Mouse (Mus musculus) embryonic facial prominence, embryonic 15.5 days (tissue): Measurements from ENCODE around the gene Rpl26. TPM values are rescaled to one million over a fixed set of nuclear protein-coding genes. Genes with fewer than 3 reads are reported as not detected.
A peak's percentile ranks its signal among the peaks of the same experiment; 100 is the strongest.

Experiments
- ATAC-seq: fragments of 200-750 bp; cut with Nextera tagmentation; 2 replicates; pipeline ENCODE4 v1.8.0; 2017; ENCODE audit warnings: low read depth, moderate TSS enrichment; ENCODE audit not compliant: insufficient number of reproducible peaks, low FRiP score, low TSS enrichment
- H3K27ac ChIP-seq: fragments of 300-500 bp; sonication (generic); replicated peaks from 2 replicates; pipeline ENCODE4 v1.5.1; 2015; ENCODE audit warnings: mild to moderate bottlenecking, inconsistent platforms
- H3K27me3 ChIP-seq: fragments of 300-500 bp; sonication (generic); 2 replicates; pipeline ENCODE4 v1.6.1; 2015; ENCODE audit warnings: inconsistent platforms
- H3K36me3 ChIP-seq: fragments of 300-500 bp; sonication (generic); 2 replicates; pipeline ENCODE4 v1.6.1; 2015; ENCODE audit warnings: mild to moderate bottlenecking, inconsistent platforms
- H3K4me1 ChIP-seq: fragments of 300-500 bp; sonication (generic); 2 replicates; pipeline ENCODE4 v1.6.1; 2015; ENCODE audit warnings: inconsistent platforms
- H3K4me2 ChIP-seq: fragments of 300-500 bp; sonication (generic); replicated peaks from 2 replicates; pipeline ENCODE4 v1.6.1; 2015; ENCODE audit warnings: mild to moderate bottlenecking, inconsistent platforms
- H3K4me3 ChIP-seq: fragments of 300-500 bp; sonication (generic); replicated peaks from 2 replicates; pipeline ENCODE4 v1.5.1; 2015; ENCODE audit warnings: mild to moderate bottlenecking, inconsistent platforms
- H3K9ac ChIP-seq: fragments of 300-500 bp; sonication (generic); 2 replicates; pipeline ENCODE4 v1.6.1; 2015; ENCODE audit warnings: inconsistent platforms
- H3K9me3 ChIP-seq: fragments of 300-500 bp; sonication (generic); replicated peaks from 2 replicates; pipeline ENCODE4 v1.6.1; 2016; ENCODE audit warnings: inconsistent platforms
- WGBS: fragments of 180-500 bp; shearing (Covaris S2); methylation state at CpG from one replicate; pipeline ENCODE4 v1.1.7; 2015; 5-methylcytosine and 5-hydroxymethylcytosine counted together
- polyA plus RNA-seq: library from polyadenylated mRNA; unstranded; fragments of >200 nt; fragmentation: Nextera tagmentation; extraction: Ambion mirVana; gene quantifications from 2 replicates; pipeline ENCODE4 v1.2.1, GENCODE M21; 2015

Gene Rpl26
- polyA plus RNA-seq, 1 experiment from 2014 or later, result 985 TPM

- Histone ChIP-seq H3K4me3 (peak overlapping the region; percentile 94), H3K36me3 (peaks cover 37% of the 10 kb centered on the region)
- WGBS, result 79% methylated on average over 5 of the region's 5 CpGs
Measured at GRCm38 (mm10) chr11:68902823-68903222, 1.4 kb downstream of the Rpl26 start.

GRCm38 (mm10) chr11:68903775-68904174 is 2.4 kb downstream of the Rpl26 start:
- H3K4me1 ChIP-seq, result peaks cover 23% of the 10 kb centered on the region
- no peaks in the 10 kb centered on the region for H3K9me3 ChIP-seq
- no peak overlapping the region for H3K4me3 ChIP-seq
- H3K36me3 ChIP-seq, result peaks cover 37% of the 10 kb centered on the region
- H3K27ac ChIP-seq, result no peak overlapping the region
- no peak overlapping the region for H3K9ac ChIP-seq
- 0 out of 2 replicates have a peak, but pooled peaks cover 3% of the 10 kb centered on the region for H3K27me3 ChIP-seq
- 87% methylated on average over 2 of the region's 2 CpGs for WGBS
- no peak for ATAC-seq
- H3K4me2 ChIP-seq, result no peak overlapping the region

More at GRCm38 (mm10) chr11:68902823-68903222, 1.4 kb downstream of the Rpl26 start:
- H3K9ac ChIP-seq, result peak overlapping the region; percentile 99
- H3K4me1 ChIP-seq, result peaks cover 23% of the 10 kb centered on the region
- H3K27ac ChIP-seq, result no peak overlapping the region
- H3K27me3 ChIP-seq, result 0 out of 2 replicates have a peak, but pooled peaks cover 3% of the 10 kb centered on the region
- peak overlapping the region; percentile 55 for H3K4me2 ChIP-seq
- no peak for ATAC-seq
- H3K9me3 ChIP-seq, result no peaks in the 10 kb centered on the region

DNA sequence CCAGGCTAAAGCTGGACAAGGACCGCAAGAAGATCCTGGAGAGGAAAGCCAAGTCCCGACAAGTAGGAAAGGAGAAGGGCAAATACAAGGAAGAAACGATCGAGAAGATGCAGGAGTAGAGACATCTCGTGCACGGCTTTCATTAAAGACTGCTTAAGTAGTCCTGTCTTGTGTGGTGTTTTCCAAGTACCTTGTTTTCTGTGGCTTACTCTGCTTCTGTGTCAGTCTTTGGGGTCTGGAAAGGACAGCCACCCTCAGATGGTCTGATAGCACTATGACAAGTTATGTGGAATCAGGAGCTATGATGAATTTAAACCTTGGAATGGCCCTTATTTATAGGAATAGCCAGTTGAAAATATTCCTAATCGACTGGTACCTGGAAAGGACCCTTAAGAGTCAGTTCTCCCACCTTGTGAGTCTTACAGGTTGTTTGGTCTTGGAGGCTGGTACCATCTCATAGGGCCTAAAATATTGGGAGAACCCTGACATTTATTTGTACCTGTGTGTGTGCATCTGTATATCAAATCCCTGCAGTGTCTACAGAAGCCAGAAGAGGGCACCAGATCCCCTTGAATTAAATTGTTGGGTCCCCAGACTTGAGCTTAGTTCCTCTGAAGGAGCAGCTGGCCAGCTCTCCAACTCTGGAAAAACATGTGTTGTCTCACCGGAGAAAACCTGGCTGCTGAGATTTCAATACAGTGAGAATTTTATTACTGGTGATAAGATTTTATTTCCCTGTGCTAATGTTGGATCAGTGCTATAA is 3.2 kb downstream of the Rpl26 start:
- ATAC-seq, result no peak

GRCm38 (mm10) chr11:68905138-68905531 is 3.8 kb downstream of the Rpl26 start:
- Histone ChIP-seq H3K9ac (no peak overlapping the region), H3K4me3 (no peak overlapping the region), H3K9me3 (no peaks in the 10 kb centered on the region), H3K27me3 (0 out of 2 replicates have a peak, but pooled peaks cover under 1% of the 10 kb centered on the region), H3K27ac (peak overlapping the region; percentile 41; the same call in 1 of the 2 replicates), H3K4me1 (peaks cover 23% of the 10 kb centered on the region), H3K36me3 (peaks cover 37% of the 10 kb centered on the region), H3K4me2 (no peak overlapping the region)
- no peak for ATAC-seq
- WGBS, result 83% methylated on average over 3 of the region's 3 CpGs

More for the DNA sequence above, 3.2 kb downstream of the Rpl26 start:
- Histone ChIP-seq H3K27me3 (0 out of 2 replicates have a peak, but pooled peaks cover 3% of the 10 kb centered on the region), H3K9me3 (no peaks in the 10 kb centered on the region), H3K4me2 (no peak overlapping the region), H3K27ac (peak overlapping the region; percentile 41; the same call in 1 of the 2 replicates), H3K9ac (no peak overlapping the region), H3K36me3 (peaks cover 37% of the 10 kb centered on the region), H3K4me3 (no peak overlapping the region), H3K4me1 (peaks cover 23% of the 10 kb centered on the region)
- WGBS, result 86% methylated on average over 8 of the region's 8 CpGs

DNA sequence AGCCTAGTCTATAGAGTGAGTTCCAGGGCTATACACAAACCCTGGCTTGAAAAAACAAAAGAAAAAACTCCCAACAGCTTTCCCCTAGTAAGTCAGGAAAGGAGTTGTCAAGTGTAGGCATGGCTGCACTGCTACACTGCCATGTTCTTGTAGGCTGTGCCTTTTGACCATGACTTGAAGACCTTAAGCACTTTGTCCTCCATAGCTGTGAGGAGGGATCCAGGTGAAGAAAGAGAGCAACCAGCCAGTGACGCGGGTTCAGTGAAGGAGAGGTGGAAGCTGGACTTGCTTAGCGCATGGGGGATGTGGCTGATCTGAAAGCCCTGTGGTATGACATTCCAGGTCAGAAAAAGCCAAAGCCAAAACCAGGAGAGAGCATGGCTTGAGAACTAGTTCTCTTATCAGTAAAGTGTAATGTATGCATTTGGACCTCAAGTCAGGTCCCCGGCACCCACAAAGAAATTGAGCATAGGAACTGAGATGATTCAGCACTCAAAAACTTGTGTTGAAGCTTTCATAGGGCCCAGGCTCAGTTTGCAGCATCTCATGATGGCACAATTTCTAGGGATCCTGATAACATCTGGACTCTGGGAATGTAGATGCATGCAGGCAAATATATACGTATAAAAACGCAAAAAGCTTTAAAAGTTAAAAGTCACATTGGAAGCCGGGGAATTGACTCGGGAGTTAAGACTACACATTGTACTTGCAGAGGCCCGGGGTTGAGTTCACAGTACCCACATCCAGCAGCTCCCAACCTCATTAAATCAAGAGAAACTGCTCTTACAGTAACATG is 4.5 kb downstream of the Rpl26 start:
- H3K4me3 ChIP-seq, result no peak overlapping the region
- H3K36me3 ChIP-seq, result peaks cover 37% of the 10 kb centered on the region
- peaks cover 21% of the 10 kb centered on the region for H3K4me1 ChIP-seq
- peak overlapping the region; percentile 41 for H3K27ac ChIP-seq
- no peaks in the 10 kb centered on the region for H3K27me3 ChIP-seq
- no peak for ATAC-seq
- WGBS, result 87% methylated on average over 9 of the region's 9 CpGs
- no peaks in the 10 kb centered on the region for H3K9me3 ChIP-seq
- H3K9ac ChIP-seq, result no peak overlapping the region
- H3K4me2 ChIP-seq, result no peak overlapping the region

DNA sequence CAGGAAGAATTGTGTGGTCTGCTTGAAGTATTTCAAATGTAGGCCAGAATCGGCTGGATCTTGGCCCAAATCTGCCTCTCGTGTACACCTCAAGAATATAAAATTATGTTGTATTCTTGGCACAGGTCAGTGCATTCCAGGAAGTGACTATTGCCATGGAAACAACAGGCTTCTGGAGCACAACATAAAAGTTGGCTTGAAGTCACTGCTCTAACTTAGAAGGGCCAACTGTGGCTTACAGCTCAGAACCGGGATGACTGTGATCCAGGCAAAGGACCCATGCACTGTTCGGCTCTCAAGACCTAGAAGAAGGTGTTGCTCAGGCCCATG is 5.0 kb downstream of the Rpl26 start:
- 50% methylated on average over 4 of the region's 4 CpGs for WGBS
- H3K4me2 ChIP-seq, result no peak overlapping the region
- H3K27me3 ChIP-seq, result no peaks in the 10 kb centered on the region
- peaks cover 37% of the 10 kb centered on the region for H3K36me3 ChIP-seq
- H3K4me1 ChIP-seq, result peaks cover 23% of the 10 kb centered on the region
- no peak overlapping the region for H3K4me3 ChIP-seq
- no peak overlapping the region for H3K9ac ChIP-seq
- peak overlapping the region; percentile 41 for H3K27ac ChIP-seq
- ATAC-seq, result no peak
- no peaks in the 10 kb centered on the region for H3K9me3 ChIP-seq

DNA sequence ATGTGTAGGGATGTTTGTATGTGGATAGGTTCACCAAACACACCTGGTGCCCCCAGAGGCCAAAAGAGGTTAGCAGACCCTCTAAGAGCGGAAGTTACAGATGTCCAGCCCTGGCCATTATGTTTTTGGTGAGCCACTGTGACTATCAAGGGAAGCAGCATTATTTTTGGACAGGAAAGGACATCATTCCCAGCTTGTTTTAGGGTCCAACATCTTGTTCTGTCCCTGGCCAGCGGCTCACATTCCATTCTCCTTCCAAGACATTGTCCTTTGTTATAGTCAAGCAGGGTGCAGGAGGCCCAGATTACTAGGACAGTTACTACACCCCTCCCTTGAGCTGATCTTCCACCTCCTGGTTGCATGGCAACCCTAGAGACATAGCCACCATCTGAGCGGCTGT is 5.9 kb downstream of the Rpl26 start:
- Histone ChIP-seq H3K36me3 (peaks cover 37% of the 10 kb centered on the region), H3K9me3 (no peaks in the 10 kb centered on the region), H3K4me3 (no peak overlapping the region), H3K4me2 (no peak overlapping the region), H3K9ac (no peak overlapping the region), H3K4me1 (peaks cover 31% of the 10 kb centered on the region), H3K27me3 (no peaks in the 10 kb centered on the region), H3K27ac (no peak overlapping the region)
- WGBS, result 81% methylated on average over 3 of the region's 3 CpGs
- ATAC-seq, result no peak

- no peak overlapping the region for H3K4me3 ChIP-seq
- no peak for ATAC-seq
- 46% methylated on average over 7 of the region's 7 CpGs for WGBS
- no peaks in the 10 kb centered on the region for H3K27me3 ChIP-seq
- H3K36me3 ChIP-seq, result peaks cover 23% of the 10 kb centered on the region
- no peaks in the 10 kb centered on the region for H3K9me3 ChIP-seq
- no peak overlapping the region for H3K9ac ChIP-seq
- H3K4me2 ChIP-seq, result no peak overlapping the region
- peaks cover 23% of the 10 kb centered on the region for H3K4me1 ChIP-seq
- no peak overlapping the region for H3K27ac ChIP-seq
Measured at GRCm38 (mm10) chr11:68908846-68909503, 7.6 kb downstream of the Rpl26 start.

DNA sequence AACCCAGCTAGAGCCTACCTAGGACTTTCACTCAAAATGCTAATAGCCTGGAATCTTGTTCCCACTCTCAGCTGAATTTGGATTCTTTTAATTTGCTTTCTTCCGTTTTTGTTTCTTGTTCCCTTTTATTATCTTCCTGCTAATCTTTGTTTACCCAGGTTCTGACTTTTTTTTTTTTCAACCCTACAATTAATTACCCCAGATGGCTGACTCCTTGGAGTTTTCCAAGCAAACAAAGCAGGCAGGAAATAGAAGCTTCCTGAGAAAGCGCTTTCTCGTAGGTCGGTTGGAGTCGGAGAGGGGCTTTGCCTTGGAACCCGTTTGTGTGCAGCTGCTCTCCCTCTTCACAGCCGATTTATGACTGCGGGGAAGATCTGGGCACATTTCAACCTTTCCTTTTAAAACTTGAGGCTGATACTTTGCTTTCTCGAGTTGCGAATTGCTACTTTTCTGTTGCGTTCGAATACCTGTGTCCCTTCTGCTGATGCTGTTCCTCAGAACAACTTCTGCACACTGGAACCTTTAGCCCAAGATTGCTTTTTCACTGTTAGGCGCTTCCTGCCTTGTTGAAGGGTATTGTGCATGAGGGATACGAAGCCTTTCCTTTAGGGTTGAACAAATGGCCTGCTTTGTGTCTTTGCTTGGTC is 10.3 kb downstream of the Rpl26 start:
- Histone ChIP-seq H3K4me2 (no peak overlapping the region), H3K9ac (no peak overlapping the region)

DNA sequence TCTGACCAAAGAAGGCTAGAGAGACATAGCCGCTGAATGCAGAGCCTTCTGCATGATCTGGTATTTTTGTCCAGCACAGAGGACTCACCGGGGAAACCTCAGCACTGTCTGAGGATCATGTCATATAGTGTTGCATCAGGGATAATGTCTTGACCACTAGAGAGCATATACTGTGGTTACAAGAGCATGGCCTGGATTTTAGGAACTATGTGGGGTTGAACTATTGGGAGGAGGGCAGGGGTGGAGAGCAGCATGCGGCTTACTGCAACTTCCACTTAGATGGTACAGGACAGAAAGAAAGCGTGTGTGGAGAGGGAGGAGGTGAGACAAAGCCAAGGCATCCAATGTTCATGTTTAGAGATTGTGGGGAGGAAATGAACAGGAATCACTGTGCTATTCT is 13.2 kb downstream of the Rpl26 start:
- WGBS, result 96% methylated on average over 4 of the region's 4 CpGs
- Histone ChIP-seq H3K9ac (no peak overlapping the region), H3K27me3 (no peaks in the 10 kb centered on the region), H3K4me1 (peaks cover 14% of the 10 kb centered on the region; the same call in 1 of the 2 replicates), H3K4me2 (no peak overlapping the region), H3K36me3 (no peaks in the 10 kb centered on the region), H3K27ac (no peak overlapping the region), H3K4me3 (no peak overlapping the region), H3K9me3 (no peaks in the 10 kb centered on the region)
- ATAC-seq, result no peak

More for the DNA sequence above, 10.3 kb downstream of the Rpl26 start:
- H3K36me3 ChIP-seq, result no peaks in the 10 kb centered on the region
- no peak overlapping the region for H3K4me3 ChIP-seq
- ATAC-seq, result no peak
- H3K4me1 ChIP-seq, result peaks cover 17% of the 10 kb centered on the region
- H3K27ac ChIP-seq, result peak overlapping the region; percentile 58
- 39% methylated on average over 14 of the region's 14 CpGs for WGBS
- H3K27me3 ChIP-seq, result no peaks in the 10 kb centered on the region
- H3K9me3 ChIP-seq, result no peaks in the 10 kb centered on the region

DNA sequence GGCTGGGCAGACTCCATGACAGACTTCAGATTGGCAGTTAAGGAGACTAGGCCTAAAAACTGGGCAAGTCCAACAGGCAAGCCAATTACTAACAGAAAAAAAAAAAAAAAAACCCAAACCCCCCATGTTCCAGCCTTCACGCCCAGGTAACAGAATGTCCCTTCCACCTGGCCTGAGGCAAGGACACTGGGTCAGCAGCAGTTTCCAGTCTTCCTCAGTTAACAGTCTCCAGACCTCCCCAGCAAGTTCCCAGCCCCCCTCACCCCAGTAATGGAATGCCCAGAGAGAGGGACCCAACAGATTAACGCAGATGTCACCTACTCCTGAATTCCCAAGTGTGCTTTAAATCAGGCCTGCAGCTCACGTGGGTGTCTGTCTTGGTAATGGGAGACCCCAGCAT is 21.8 kb downstream of the Rpl26 start:
- Histone ChIP-seq H3K4me3 (no peak overlapping the region), H3K9ac (no peak overlapping the region)

More for the DNA sequence above, 21.8 kb downstream of the Rpl26 start:
- H3K27ac ChIP-seq, result no peak overlapping the region
- no peak for ATAC-seq
- H3K4me1 ChIP-seq, result no peaks in the 10 kb centered on the region
- WGBS, result 55% methylated on average over 3 of the region's 3 CpGs
- no peaks in the 10 kb centered on the region for H3K36me3 ChIP-seq
- no peaks in the 10 kb centered on the region for H3K27me3 ChIP-seq
- H3K4me2 ChIP-seq, result no peak overlapping the region
- H3K9me3 ChIP-seq, result no peaks in the 10 kb centered on the region
